Mouse (Mus musculus) embryo, embryonic 9.5 days (tissue): ENCODE results near the gene Hoxc11.

Source experiments
- DNase-seq: peaks from one replicate; pipeline ENCODE4 v3.0.0-alpha.2; 2017; ENCODE audit errors: extremely low spot score

The Hoxc11 gene

GRCm38 (mm10) chr15:102965003-102965891 lies 11.0 kb downstream of the Hoxc11 start:
- DNase-seq, result no peak

GRCm38 (mm10) chr15:102965892-102966775 lies 11.9 kb downstream of the Hoxc11 start:
- DNase-seq, result peak; percentile 90

GRCm38 (mm10) chr15:102966776-102967311 lies 12.6 kb downstream of the Hoxc11 start, which contains the start of gene Hoxc10:
Hoxc10 (plus strand) TSS chr15:102966796.
- DNase-seq, result no peak

GRCm38 (mm10) chr15:102967312-102967510 lies 13.0 kb downstream of the Hoxc11 start, which contains the start of gene Hoxc5:
Hoxc5 (plus strand) TSS chr15:102967443.
- DNase-seq, result no peak

GRCm38 (mm10) chr15:102967511-102968397 lies 13.5 kb downstream of the Hoxc11 start:
- no peak for DNase-seq

GRCm38 (mm10) chr15:102969296-102969695 lies 15.1 kb downstream of the Hoxc11 start:
- no peak for DNase-seq

- no peak for DNase-seq
These were observed 16.5 kb downstream of the Hoxc11 start for GRCm38 (mm10) chr15:102970740-102971139.

GRCm38 (mm10) chr15:102972254-102972653 lies 18.0 kb downstream of the Hoxc11 start:
- DNase-seq, result no peak

- no peak for DNase-seq
These were observed 18.5 kb downstream of the Hoxc11 start for GRCm38 (mm10) chr15:102972753-102973152.

GRCm38 (mm10) chr15:102975034-102975433 lies 20.8 kb downstream of the Hoxc11 start:
- DNase-seq, result no peak

- no peak for DNase-seq
These were observed 21.5 kb downstream of the Hoxc11 start for GRCm38 (mm10) chr15:102975688-102976111.

GRCm38 (mm10) chr15:102976171-102976570 lies 21.9 kb downstream of the Hoxc11 start, which contains the start of gene Hoxc9:
Hoxc9 (plus strand) TSS chr15:102976439.
- no peak for DNase-seq

GRCm38 (mm10) chr15:102976631-102977422 lies 22.6 kb downstream of the Hoxc11 start:
- DNase-seq, result no peak

- no peak for DNase-seq
These were observed 23.3 kb downstream of the Hoxc11 start for GRCm38 (mm10) chr15:102977423-102977974.

GRCm38 (mm10) chr15:102978615-102979515 lies 24.6 kb downstream of the Hoxc11 start:
- DNase-seq, result no peak

- no peak for DNase-seq
These were observed 25.7 kb downstream of the Hoxc11 start for GRCm38 (mm10) chr15:102979936-102980335.

GRCm38 (mm10) chr15:102980352-102980751 lies 26.1 kb downstream of the Hoxc11 start:
- DNase-seq, result no peak

- DNase-seq, result no peak
These were observed 26.7 kb downstream of the Hoxc11 start for GRCm38 (mm10) chr15:102980912-102981311.
